Mouse (Mus musculus) G1E (cell line): ENCODE measurements around the gene Mvp. TPM values are rescaled to one million over a fixed set of nuclear protein-coding genes. Genes with fewer than 3 reads are reported as not detected.

Experiments used
- ATAC-seq: 2 replicates; pipeline ENCODE4 v1.8.0; 2016; ENCODE audit warnings: mild to moderate bottlenecking; ENCODE audit not compliant: insufficient number of reproducible peaks, poor library complexity, low FRiP score, severe bottlenecking; ENCODE audit errors: extremely low read depth
- DNase-seq: peaks from one replicate; pipeline ENCODE4 v3.0.0; 2012; ENCODE audit warnings: low spot score
- H3K27me3 ChIP-seq: 2 replicates; pipeline ENCODE4 v1.6.1; 2012; ENCODE audit warnings: mild to moderate bottlenecking, low read length, inconsistent platforms; ENCODE audit not compliant: insufficient read depth
- H3K36me3 ChIP-seq: replicated peaks from 2 replicates; pipeline ENCODE3; 2012; ENCODE audit warnings: mild to moderate bottlenecking, inconsistent platforms
- H3K4me1 ChIP-seq: 2 replicates; pipeline ENCODE4 v1.6.1; 2012; ENCODE audit warnings: low read depth, low read length, inconsistent platforms, mixed read lengths; ENCODE audit not compliant: insufficient read depth
- H3K4me3 ChIP-seq: 2 replicates; pipeline ENCODE4 v1.5.1; 2012; ENCODE audit warnings: low read depth, mild to moderate bottlenecking, inconsistent platforms, low read length, moderate library complexity, mixed read lengths
- H3K9me3 ChIP-seq: replicated peaks from 2 replicates; pipeline ENCODE4 v1.6.1; 2012; ENCODE audit warnings: inconsistent platforms
- CTCF ChIP-seq: IDR thresholded peaks from 2 replicates; pipeline ENCODE4 v1.5.1; 2012; ENCODE audit warnings: low read depth, low read length, inconsistent platforms, mixed read lengths
- GATA1 ChIP-seq: IDR thresholded peaks from 2 replicates; pipeline ENCODE4 v1.6.1; 2012; ENCODE audit warnings: borderline replicate concordance, low read length, inconsistent platforms, mixed read lengths
- GATA2 ChIP-seq: IDR thresholded peaks from 2 replicates; pipeline ENCODE4 v1.6.1; 2012; ENCODE audit warnings: low read depth, low read length, inconsistent platforms, borderline replicate concordance
- POLR2AphosphoS5 ChIP-seq: IDR thresholded peaks from 2 replicates; pipeline ENCODE4 v1.6.1; 2012; ENCODE audit warnings: low read depth, low read length, inconsistent platforms; ENCODE audit not compliant: insufficient replicate concordance
- TAL1 ChIP-seq: conservative IDR thresholded peaks from 2 replicates; pipeline ENCODE4 v1.6.1; 2012; ENCODE audit warnings: low read depth, low read length, inconsistent platforms, mixed read lengths
- polyA plus RNA-seq: library from polyadenylated mRNA; stranded (reverse); fragments of >175 nt; gene quantifications from 2 replicates; pipeline ENCODE4 v1.2.3, GENCODE M21; 2012
- total RNA-seq, 2 experiments: library from RNA; stranded (forward) in 1 of 2; stranded (reverse) in 1 of 2; fragments of 200-1000 nt in 1 of 2; fragments of >200 nt in 1 of 2; fragmentation: Nextera tagmentation in 1 of 2; gene quantifications; 2 replicates each; pipeline ENCODE4 v1.2.3; 2014 to 2017

The Mvp gene
- total and polyA plus RNA-seq, 3 experiments: 10.6 to 22.8 (median 13.7) TPM

DNA sequence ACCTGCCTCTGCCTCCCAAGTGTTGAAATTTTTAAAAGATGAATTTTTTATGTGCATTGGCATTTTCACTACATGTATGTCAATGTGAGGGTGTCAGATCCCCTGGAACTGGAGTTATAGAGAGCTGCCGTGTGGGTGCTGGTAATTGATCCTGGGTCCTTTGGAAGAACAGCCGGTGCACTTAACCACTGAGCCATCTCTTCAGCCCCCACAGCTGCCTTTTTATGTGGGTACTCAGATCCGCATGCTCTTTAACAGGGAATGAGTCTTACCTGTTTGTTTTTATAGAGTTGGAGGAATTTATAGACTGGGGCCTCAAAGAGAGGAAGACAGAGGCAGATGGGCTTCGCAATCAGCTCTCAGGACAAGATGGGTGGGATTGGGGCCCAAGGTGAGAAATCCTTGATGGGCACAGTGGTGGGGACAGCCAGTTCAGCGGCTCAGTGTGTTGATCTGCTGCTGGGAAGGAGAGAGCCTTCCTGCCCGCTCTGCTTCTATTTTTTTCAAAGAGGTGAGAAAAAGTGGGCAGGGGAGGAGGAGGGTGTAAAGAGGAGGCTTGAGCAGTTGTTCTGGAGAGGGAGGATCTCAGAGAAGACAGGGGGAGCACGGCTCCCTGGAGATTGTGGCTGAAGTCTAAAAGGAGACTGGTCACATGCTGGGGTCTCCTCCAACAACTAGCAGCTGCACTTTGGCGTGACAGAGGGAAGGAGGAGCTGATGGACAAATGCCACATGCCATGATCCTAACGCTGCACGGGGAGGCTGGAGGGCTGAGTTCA, 29.6 kb downstream of the Mvp start:
- TF ChIP-seq TAL1 (no peak), CTCF (no peak), GATA2 (no peak), GATA1 (no peak), POLR2AphosphoS5 (no peak)
- H3K36me3 ChIP-seq: peaks cover 61% of the 10 kb centered on the region
- no peaks in the 10 kb centered on the region for H3K9me3 ChIP-seq
- DNase-seq: no peak
- no peak overlapping the region for H3K4me3 ChIP-seq
- H3K4me1 ChIP-seq: peaks cover 17% of the 10 kb centered on the region
- ATAC-seq: no peak
- H3K27me3 ChIP-seq: no peaks in the 10 kb centered on the region; the same call in 1 of the 2 replicates

DNA sequence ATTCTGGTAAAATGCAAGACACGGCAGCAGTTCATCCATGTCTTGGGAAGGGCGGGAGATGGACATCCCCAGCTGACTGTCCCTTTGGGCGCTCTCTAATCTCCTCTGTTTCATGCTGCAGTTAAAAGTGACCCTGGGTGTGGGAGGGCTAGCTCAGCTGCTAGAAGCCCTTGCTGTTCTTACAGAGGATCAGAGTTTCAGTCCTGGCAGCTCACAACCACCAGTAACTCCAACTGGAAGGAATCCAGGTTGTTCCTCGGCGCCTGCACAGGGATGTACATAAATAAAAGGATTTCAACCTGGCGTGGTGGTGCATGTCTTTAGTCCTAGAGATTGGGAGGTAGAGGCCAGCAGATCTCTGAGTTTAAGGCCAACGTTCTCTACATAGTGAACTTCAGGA, 31.3 kb downstream of the Mvp start:
- Histone ChIP-seq H3K9me3 (no peaks in the 10 kb centered on the region), H3K36me3 (peaks cover 62% of the 10 kb centered on the region)

DNA sequence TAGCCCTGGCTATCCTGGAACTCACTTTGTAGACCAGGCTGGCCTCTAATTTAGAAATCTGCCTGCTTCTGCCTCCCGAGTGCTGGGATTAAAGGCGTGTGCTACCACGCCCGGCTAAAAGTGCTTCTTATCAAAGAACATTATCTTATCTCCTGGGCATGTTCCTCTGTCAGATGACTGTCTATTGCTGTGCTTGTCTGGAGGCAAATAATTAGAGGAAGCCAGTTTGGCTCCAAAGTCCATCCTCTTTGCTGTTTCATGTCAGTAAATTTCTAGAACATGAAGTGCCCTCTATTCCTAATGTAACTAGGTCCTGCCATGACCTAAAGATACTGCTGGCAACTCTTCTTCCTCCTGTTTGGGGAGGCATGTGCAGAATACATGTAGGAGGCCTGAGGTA, 32.4 kb downstream of the Mvp start:
- TF ChIP-seq GATA2: no peak
- no peak for TF ChIP-seq POLR2AphosphoS5
- TF ChIP-seq TAL1: no peak
- no peak for TF ChIP-seq GATA1
- no peak for TF ChIP-seq CTCF
- DNase-seq (no peak), ATAC-seq (no peak)
- Histone ChIP-seq H3K27me3 (no peaks in the 10 kb centered on the region; the same call in 1 of the 2 replicates), H3K36me3 (peaks cover 61% of the 10 kb centered on the region), H3K9me3 (no peaks in the 10 kb centered on the region), H3K4me3 (no peak overlapping the region), H3K4me1 (peaks cover 44% of the 10 kb centered on the region)

More for the DNA sequence above, 31.3 kb downstream of the Mvp start:
- TF ChIP-seq GATA1: no peak
- Histone ChIP-seq H3K4me1 (peaks cover 35% of the 10 kb centered on the region), H3K27me3 (no peaks in the 10 kb centered on the region; the same call in 1 of the 2 replicates), H3K4me3 (no peak overlapping the region)
- DNase-seq: no peak
- no peak for ATAC-seq

DNA sequence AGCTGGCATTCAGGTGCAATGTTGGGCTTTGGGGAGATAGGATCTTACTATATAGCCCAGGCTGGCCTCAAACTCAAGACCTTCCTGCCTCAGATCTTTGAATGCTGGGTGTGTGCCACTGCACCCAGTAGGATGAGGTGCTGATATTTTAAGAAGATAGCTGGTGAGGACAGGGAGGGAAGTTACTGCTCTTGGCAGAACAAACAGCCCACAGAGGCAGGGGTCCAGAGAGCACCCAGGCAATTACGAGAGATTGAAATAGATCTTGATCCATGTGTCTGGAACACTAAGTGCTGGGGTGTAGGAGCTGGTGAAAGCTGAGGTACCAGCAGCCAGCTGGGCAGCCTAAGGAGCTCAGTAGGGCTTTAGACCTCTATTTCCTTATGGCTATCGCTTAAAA, 32.8 kb downstream of the Mvp start:
- Histone ChIP-seq H3K27me3 (no peaks in the 10 kb centered on the region; the same call in 1 of the 2 replicates), H3K36me3 (peaks cover 58% of the 10 kb centered on the region), H3K4me3 (no peak overlapping the region), H3K4me1 (peaks cover 48% of the 10 kb centered on the region), H3K9me3 (no peaks in the 10 kb centered on the region)
- no peak for TF ChIP-seq GATA1
- TF ChIP-seq CTCF: no peak
- no peak for TF ChIP-seq TAL1
- DNase-seq (no peak), ATAC-seq (no peak)

DNA sequence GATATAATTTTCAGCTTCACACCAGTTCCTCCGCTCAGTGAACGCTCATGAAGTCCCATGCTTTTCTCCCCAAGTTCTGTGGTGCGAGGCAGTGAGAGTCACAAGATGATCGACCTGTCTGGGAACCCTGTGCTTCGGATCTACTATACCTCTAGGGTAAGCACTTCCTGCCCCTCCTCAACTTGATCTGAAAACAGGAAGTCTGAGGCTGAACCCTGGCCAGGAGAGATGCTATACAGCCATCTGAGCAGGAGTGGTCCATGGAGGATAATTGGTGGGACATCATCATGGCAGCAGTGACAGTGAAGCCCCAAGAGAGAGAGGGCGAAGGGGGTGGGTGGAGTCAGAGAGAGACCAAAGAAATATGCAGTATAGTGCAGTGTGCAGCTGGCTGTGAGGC, 35.6 kb downstream of the Mvp start:
- Histone ChIP-seq H3K9me3 (no peaks in the 10 kb centered on the region), H3K27me3 (no peaks in the 10 kb centered on the region; the same call in 1 of the 2 replicates), H3K36me3 (peaks cover 55% of the 10 kb centered on the region), H3K4me1 (peaks cover 58% of the 10 kb centered on the region), H3K4me3 (no peak overlapping the region)
- no peak for DNase-seq
- TF ChIP-seq GATA1: no peak
- TF ChIP-seq POLR2AphosphoS5: no peak
- no peak for TF ChIP-seq CTCF
- TF ChIP-seq TAL1: no peak
- TF ChIP-seq GATA2: no peak
- ATAC-seq: no peak

DNA sequence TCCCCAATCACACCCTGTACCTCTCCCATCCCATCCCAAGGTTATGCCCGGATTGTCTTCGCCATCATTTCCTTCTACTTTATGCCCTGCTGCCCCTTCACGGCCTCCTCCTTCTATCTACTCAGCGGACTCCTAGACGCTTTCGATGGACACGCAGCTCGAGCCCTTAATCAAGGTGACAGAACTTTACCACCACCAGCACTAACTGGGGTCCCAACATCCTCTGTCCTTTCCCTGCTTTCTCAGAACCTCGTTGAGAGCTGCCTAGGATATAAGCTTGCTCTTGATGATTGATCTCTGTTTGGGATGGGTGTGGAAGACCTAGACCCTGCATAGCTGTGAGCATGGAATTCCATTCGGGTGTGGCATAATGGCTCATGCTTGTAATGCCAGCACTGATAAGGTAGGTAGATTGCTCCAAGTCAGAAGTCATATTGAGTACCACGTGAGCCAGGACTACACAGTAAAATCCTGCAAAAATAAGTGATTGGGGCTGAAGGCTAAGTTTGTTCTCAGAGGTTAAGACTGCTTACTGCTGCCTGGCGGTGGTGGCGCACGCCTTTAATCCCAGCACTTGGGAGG, 37.5 kb downstream of the Mvp start:
- peaks cover 44% of the 10 kb centered on the region for H3K36me3 ChIP-seq
- peaks cover 8% of the 10 kb centered on the region for H3K27me3 ChIP-seq
- H3K4me1 ChIP-seq: peaks cover 50% of the 10 kb centered on the region
- peak overlapping the region; percentile 92 for H3K4me3 ChIP-seq
- no peaks in the 10 kb centered on the region for H3K9me3 ChIP-seq
- DNase-seq (no peak), ATAC-seq (no peak)
- TF ChIP-seq TAL1 (no peak), POLR2AphosphoS5 (no peak), GATA2 (no peak), GATA1 (no peak), CTCF (no peak)
